Mouse (Mus musculus) erythroblast, embryonic 14.5 days (primary cell): Measurements from ENCODE around the gene Med13.

Experiments
- GATA1 ChIP-seq: IDR thresholded peaks from 2 replicates; pipeline ENCODE4 v1.6.1; 2012; ENCODE audit warnings: low read length, inconsistent platforms, mixed read lengths
- TAL1 ChIP-seq: IDR thresholded peaks from 3 replicates; pipeline ENCODE4 v1.6.1; 2012; ENCODE audit warnings: low read length, inconsistent platforms, mixed read lengths

GRCm38 (mm10) chr11:86384141-86384540 is 26.7 kb upstream of the Med13 start:
- no peak for TF ChIP-seq GATA1
- TF ChIP-seq TAL1, result no peak
